Mouse (Mus musculus): ENCODE data around the gene Cox10. TPM values are rescaled to one million over a fixed set of nuclear protein-coding genes. Genes with fewer than 3 reads are reported as not detected.

Gene Cox10
- polyA plus RNA-seq, 1 experiment from 2014 or later, result 7.0 TPM

GRCm38 (mm10) chr11:63971462-63971861, 107.8 kb downstream of the Cox10 start:
- Histone ChIP-seq H3K79me2 (ENCODE audit: inconsistent target) (no peaks in the 10 kb centered on the region), H3K36me3 (ENCODE audit: inconsistent target) (no peaks in the 10 kb centered on the region)
- 94% methylated on average over 8 of the region's 9 CpGs for whole genome bisulfite sequencing (ENCODE audit: missing documents)

GRCm38 (mm10) chr11:63970818-63971217, 108.5 kb downstream of the Cox10 start:
- 94% methylated on average over 6 of the region's 6 CpGs for WGBS (ENCODE audit: missing documents)
- no peaks in the 10 kb centered on the region for H3K79me2 ChIP-seq (ENCODE audit: inconsistent target)
- H3K36me3 ChIP-seq (ENCODE audit: inconsistent target), result no peaks in the 10 kb centered on the region
- H3K4me3 ChIP-seq (ENCODE audit: inconsistent target), result no peak overlapping the region
- H3K27ac ChIP-seq, result no peak overlapping the region

More at GRCm38 (mm10) chr11:63971462-63971861, 107.8 kb downstream of the Cox10 start:
- Histone ChIP-seq H3K27ac (no peak overlapping the region), H3K4me3 (ENCODE audit: inconsistent target) (no peak overlapping the region)

DNA sequence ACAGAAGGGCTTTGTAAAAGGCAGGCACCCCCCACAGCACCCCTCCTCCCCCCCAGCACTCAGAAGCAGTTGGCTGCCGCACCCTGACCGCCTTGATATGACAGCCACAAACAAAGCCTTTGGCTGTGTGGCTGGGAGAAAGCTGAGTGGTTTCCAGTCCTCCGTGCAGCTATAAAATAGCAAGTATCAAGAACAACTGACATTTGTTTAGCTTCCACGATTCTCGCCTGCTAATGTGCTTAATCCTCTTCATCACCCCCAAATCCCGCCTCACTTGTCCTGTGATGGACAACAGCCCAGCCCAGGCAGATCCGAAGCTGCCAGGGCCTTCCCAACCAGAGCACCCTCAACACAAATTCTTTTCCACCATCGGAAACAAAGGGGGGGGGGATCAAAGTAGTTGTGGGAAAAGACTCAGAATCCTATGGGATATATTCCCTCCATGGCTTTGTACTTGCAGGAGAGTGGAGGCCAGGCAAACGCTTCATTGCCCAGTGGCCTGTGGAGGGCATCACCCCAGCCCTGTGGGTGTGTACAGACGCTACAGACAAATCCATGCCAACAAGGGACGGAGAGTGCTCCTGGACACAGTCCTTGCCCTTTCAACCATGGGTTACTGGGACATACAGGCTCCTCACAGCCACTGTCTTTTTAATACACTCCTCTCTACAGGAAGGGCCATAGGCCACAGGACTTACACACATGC, 109.9 kb downstream of the Cox10 start:
- Histone ChIP-seq H3K36me3 (ENCODE audit: inconsistent target) (no peaks in the 10 kb centered on the region), H3K4me3 (ENCODE audit: inconsistent target) (no peak overlapping the region), H3K27ac (no peak overlapping the region), H3K79me2 (ENCODE audit: inconsistent target) (no peaks in the 10 kb centered on the region)
- WGBS (ENCODE audit: missing documents), result 95% methylated on average over 11 of the region's 11 CpGs

DNA sequence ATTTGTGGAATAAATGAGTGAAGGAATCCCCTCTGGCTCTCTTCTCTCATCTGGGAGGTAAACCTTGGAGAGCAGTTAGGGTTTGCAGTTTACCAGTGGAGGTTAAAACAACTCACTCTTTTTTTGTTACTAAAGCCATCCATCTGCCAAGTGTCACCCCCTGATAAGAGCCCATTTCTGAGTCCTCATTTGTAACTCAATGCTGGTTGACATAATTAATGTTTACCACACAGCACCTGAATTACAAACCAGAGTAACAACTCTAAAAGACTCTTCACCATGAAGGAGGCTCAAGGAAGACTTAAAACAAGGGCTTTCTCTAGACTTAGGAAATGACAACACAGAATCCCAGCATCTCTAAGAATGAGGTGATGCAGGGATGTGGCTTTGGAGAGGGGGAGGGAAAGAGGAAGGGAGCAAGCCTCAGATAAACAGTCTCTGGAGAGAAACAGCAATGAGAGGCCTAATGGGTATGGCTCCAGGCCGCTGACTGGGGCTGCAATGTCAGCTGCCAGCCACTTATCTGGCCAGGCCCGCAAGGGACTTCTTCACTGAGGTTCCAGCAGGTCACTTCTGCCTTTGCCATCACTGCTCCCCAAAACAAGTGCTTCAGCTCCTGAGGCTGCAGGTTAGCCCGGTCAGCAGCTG, 110.8 kb downstream of the Cox10 start:
- Histone ChIP-seq H3K4me3 (ENCODE audit: inconsistent target) (no peak overlapping the region), H3K36me3 (ENCODE audit: inconsistent target) (no peaks in the 10 kb centered on the region), H3K27ac (no peak overlapping the region), H3K79me2 (ENCODE audit: inconsistent target) (no peaks in the 10 kb centered on the region)
- WGBS (ENCODE audit: missing documents), result 93% methylated on average over 3 of the region's 3 CpGs

DNA sequence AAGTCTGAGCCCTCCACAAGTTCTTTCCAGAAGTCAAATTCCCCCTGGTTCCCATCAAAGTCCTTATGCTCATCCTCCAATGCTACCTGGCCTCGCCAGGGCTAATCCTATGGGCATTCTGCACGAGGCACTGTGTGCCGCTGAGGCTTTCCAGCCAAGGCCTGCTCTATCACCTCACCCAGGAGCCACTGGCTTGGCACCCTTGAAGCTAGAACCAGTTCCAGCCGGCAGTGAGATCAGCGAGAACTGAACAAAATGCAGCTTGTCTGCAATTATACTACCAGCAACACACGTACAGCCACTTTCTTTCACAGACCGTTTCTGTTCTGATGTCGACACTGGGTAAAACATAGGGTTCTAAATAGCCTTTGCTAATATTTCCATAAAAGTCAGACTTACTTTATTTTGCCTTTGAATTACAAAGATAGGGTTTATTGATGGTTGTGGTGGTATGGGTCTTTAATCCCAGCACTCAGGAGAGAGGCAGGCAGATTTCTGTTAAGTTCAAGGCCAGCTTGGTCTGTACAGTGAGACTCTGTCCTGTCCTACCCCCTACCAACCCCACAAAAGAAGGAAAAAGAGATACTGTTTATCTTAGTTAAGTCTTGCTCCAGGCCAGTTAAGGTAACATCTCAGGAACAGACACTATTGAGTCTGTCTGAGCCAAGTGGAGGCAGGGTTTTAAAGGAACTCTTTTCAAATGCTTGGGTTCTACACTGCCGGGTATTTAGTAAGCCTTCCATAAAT, 111.5 kb downstream of the Cox10 start:
- Histone ChIP-seq H3K36me3 (ENCODE audit: inconsistent target) (no peaks in the 10 kb centered on the region), H3K27ac (no peak overlapping the region), H3K79me2 (ENCODE audit: inconsistent target) (no peaks in the 10 kb centered on the region), H3K4me3 (ENCODE audit: inconsistent target) (no peak overlapping the region)
- 92% methylated on average over 9 of the region's 9 CpGs for WGBS (ENCODE audit: missing documents)

DNA sequence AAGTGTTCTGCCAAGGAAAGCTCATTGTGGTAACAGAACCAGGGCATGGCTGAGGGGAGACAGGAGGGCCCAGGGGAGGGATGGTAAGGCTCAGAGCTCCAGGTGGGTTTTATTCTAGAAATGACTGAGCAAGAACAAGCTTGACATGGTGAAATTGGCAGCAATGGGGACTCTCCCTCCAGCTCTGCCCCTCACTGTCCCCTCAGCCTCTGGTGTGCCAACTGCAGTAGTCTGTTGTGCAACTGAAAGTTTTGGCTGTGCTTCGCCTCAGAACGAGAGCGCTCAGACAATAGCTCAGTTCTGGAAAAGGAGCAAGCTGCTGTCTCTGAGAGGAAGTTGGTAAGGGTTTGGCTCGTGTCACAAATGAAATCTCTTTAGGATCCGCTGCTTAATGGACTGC, 113.8 kb downstream of the Cox10 start:
- WGBS (ENCODE audit: missing documents), result 21% methylated on average over 5 of the region's 5 CpGs
- H3K27ac ChIP-seq, result no peak overlapping the region

DNA sequence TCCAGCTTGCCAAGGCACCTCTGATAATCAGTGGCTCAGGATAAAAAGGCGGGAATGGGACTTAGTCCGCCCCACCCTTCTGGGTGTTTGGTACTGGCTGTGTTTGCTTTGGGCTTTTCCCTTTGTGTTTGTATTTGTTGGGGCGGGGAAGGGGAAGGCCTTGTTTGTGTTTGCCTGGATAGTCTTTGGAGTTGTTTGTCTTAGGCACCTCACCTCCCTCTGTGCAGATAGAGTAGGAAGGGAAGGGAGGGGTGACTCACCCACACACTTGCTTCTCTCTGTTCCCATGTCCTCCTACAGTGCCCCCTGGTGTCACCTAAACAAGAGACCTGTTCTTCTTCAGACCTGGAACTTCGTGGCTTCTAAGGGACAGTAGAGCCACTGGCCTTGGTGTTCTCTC, 122.1 kb downstream of the Cox10 start:
- no peak overlapping the region for H3K4me3 ChIP-seq (ENCODE audit: inconsistent target)
- H3K36me3 ChIP-seq (ENCODE audit: inconsistent target), result no peaks in the 10 kb centered on the region
- WGBS (ENCODE audit: missing documents), result 73% methylated on average over 4 of the region's 4 CpGs
- H3K79me2 ChIP-seq (ENCODE audit: inconsistent target), result no peaks in the 10 kb centered on the region
- H3K27ac ChIP-seq, result no peak overlapping the region

More for the DNA sequence above, 113.8 kb downstream of the Cox10 start:
- no peaks in the 10 kb centered on the region for H3K36me3 ChIP-seq (ENCODE audit: inconsistent target)
- no peak overlapping the region for H3K4me3 ChIP-seq (ENCODE audit: inconsistent target)
- H3K79me2 ChIP-seq (ENCODE audit: inconsistent target), result no peaks in the 10 kb centered on the region

- no peaks in the 10 kb centered on the region for H3K36me3 ChIP-seq (ENCODE audit: inconsistent target)
- no peak overlapping the region for H3K4me3 ChIP-seq (ENCODE audit: inconsistent target)
- H3K27ac ChIP-seq, result no peak overlapping the region
- WGBS (ENCODE audit: missing documents), result 54% methylated on average over 7 of the region's 7 CpGs
- H3K79me2 ChIP-seq (ENCODE audit: inconsistent target), result no peaks in the 10 kb centered on the region
These were observed 122.5 kb downstream of the Cox10 start for GRCm38 (mm10) chr11:63956748-63957147.

- Histone ChIP-seq H3K79me2 (ENCODE audit: inconsistent target) (no peaks in the 10 kb centered on the region), H3K36me3 (ENCODE audit: inconsistent target) (no peaks in the 10 kb centered on the region), H3K4me3 (ENCODE audit: inconsistent target) (no peak overlapping the region), H3K27ac (no peak overlapping the region)
- WGBS (ENCODE audit: missing documents), result 100% methylated on average over 2 of the region's 2 CpGs
These were observed 125.4 kb downstream of the Cox10 start for GRCm38 (mm10) chr11:63953887-63954286.

- Histone ChIP-seq H3K4me3 (ENCODE audit: inconsistent target) (no peak overlapping the region), H3K79me2 (ENCODE audit: inconsistent target) (no peaks in the 10 kb centered on the region), H3K27ac (no peak overlapping the region), H3K36me3 (ENCODE audit: inconsistent target) (no peaks in the 10 kb centered on the region)
- 90% methylated on average over 4 of the region's 4 CpGs for WGBS (ENCODE audit: missing documents)
These were observed 126.5 kb downstream of the Cox10 start for GRCm38 (mm10) chr11:63952743-63953191.

DNA sequence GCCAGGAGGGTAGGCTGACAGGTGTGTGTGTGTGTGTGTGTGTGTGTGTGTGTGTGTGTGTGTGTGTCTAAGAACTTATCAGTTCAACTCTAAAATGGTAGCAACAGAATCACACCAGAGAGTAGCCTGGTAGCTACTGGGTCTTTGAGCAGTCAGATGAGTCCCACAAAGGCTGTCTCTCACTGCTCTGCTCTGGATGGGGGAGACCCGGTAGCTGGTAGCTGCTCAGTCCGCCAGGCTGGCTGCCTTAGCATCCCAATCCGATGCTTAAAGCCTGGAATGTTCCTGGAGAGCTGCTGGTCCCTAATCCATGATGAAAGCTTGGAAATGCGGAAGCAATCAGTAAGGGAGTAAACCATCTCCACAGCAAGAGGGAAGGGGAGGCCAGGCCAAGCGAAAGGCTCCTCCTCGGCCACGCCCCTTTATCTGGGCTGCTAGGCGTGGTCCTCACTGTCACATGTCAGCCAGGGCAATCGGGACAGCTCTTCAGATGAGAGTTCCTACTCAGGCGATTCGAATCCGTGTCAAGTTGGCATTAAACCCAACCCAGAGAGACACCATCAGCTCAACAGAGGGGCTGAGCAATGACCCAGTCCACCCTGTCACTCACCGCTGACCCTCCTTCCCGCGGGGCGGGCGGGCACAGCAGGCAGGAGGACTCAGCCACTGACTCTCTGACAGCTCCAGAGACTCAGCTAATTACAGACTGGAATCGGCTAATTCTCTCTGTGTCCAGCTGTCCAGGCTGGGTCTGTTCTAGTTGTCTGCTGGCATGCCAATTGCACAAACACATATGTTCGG, 127.2 kb downstream of the Cox10 start:
- 33% methylated on average over 19 of the region's 19 CpGs for WGBS (ENCODE audit: missing documents)
- H3K36me3 ChIP-seq (ENCODE audit: inconsistent target), result no peaks in the 10 kb centered on the region
- H3K27ac ChIP-seq, result no peak overlapping the region
- no peak overlapping the region for H3K4me3 ChIP-seq (ENCODE audit: inconsistent target)
- H3K79me2 ChIP-seq (ENCODE audit: inconsistent target), result no peaks in the 10 kb centered on the region

DNA sequence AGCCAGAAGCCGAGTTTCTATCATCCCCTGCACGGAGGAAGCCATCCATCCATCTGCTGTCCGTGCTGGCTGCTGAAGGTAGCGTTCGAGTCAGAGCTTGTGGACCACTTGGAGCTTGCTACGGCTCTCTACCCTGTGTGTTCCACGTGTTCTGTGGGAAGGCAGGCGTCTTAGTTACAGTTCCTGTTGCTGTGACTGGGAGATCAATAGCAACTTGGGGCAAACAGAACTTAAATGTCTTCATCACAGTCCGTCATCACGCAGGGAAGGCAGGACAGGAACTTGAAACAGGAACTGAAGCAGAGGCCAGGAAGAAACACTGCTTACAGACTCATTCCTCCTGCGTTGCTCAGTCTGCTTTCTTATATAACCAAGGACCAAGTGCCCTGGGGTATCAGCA, 130.9 kb downstream of the Cox10 start:
- no peak overlapping the region for H3K27ac ChIP-seq
- no peak overlapping the region for H3K4me3 ChIP-seq (ENCODE audit: inconsistent target)
- 54% methylated on average over 11 of the region's 11 CpGs for WGBS (ENCODE audit: missing documents)
- H3K36me3 ChIP-seq (ENCODE audit: inconsistent target), result no peaks in the 10 kb centered on the region
- no peaks in the 10 kb centered on the region for H3K79me2 ChIP-seq (ENCODE audit: inconsistent target)

GRCm38 (mm10) chr11:63947024-63947423, 132.2 kb downstream of the Cox10 start:
- Histone ChIP-seq H3K79me2 (ENCODE audit: inconsistent target) (no peaks in the 10 kb centered on the region), H3K27ac (no peak overlapping the region), H3K36me3 (ENCODE audit: inconsistent target) (no peaks in the 10 kb centered on the region), H3K4me3 (ENCODE audit: inconsistent target) (no peak overlapping the region)
- 100% methylated on average over 2 of the region's 2 CpGs for WGBS (ENCODE audit: missing documents)

DNA sequence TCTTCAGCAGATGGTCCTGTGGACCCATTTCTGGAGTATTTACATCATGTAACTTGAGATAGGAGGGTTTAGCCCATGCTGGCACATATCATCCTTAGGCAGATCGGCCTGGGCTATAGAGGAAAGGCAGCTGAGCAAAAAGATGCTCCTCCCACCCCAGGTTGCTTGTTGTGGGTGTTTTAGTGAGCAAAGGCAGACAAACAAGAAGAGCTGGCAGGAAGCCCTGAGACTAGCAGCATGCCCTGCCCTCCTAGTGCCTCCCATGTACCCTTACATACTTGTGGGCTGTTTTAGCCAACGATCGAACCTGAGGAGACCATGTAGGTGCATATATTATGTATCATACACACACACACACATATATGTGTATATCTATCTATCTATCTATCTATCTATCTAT, 135.3 kb downstream of the Cox10 start:
- H3K4me3 ChIP-seq (ENCODE audit: inconsistent target), result no peak overlapping the region
- H3K79me2 ChIP-seq (ENCODE audit: inconsistent target), result no peaks in the 10 kb centered on the region
- 100% methylated on average over 3 of the region's 3 CpGs for WGBS (ENCODE audit: missing documents)
- H3K27ac ChIP-seq, result no peak overlapping the region
- no peaks in the 10 kb centered on the region for H3K36me3 ChIP-seq (ENCODE audit: inconsistent target)

Measured in macrophage (primary cell).